ENCODE assay signal across 10 mouse cellular contexts in genomic region chr3:27155856-27156593, GRCm38 (mm10). TPM values are rescaled to one million over a fixed set of nuclear protein-coding genes. Genes with fewer than 3 reads are reported as not detected.
DNase-seq lines count a peak whose midpoint lies in the region; ATAC-seq and TF ChIP-seq lines count a peak whose summit lies in the region.
"Had no signal": no experiment of that assay in that cellular context is flagged by ENCODE, and none has a peak within 500 bp of the region (broad histone marks: within the 10 kb centered on the region; RNA-seq: fewer than 3 reads in every experiment).

No protein-coding gene starts in this region.

- H3K4me1 ChIP-seq in kidney, embryonic 16.5 days (ENCODE audit: insufficient read depth, low read length), result peaks cover 25% of the 10 kb centered on the region
- H3K4me1 ChIP-seq in kidney, embryonic 14.5 days (ENCODE audit: control insufficient read depth, insufficient read depth, low read length), result peaks cover 15% of the 10 kb centered on the region
- H3K4me1 ChIP-seq in kidney, postnatal 0 days (replicated peaks; ENCODE audit: insufficient read depth, low read length), result no peaks in the 10 kb centered on the region; the same call in 1 of the 2 replicates

- intact Hi-C loops in gastrocnemius, adult 2 months (cut with DNase I), result no loop called here
- intact Hi-C loops in gastrocnemius, postnatal 36 days (cut with DNase I), result no loop called here

- 71% methylated on average over 9 of the region's 9 CpGs for WGBS in kidney, embryonic 16.5 days
- WGBS in kidney, embryonic 14.5 days, result 73% methylated on average over 9 of the region's 9 CpGs
- WGBS in kidney, postnatal 0 days, result 62% methylated on average over 9 of the region's 9 CpGs

- TF ChIP-seq CTCF in gastrocnemius, adult 2 months (IDR thresholded peaks at IDR 0.05), result no peak
- TF ChIP-seq CTCF in kidney, postnatal 0 days (IDR thresholded peaks at IDR 0.05; ENCODE audit: low read depth), result no peak

- peak overlapping the region; percentile 82 for H3K27ac ChIP-seq in gastrocnemius, adult 2 months
- H3K27ac ChIP-seq in kidney, embryonic 16.5 days (ENCODE audit: low read length), result peak overlapping the region; percentile 78; the same call in 1 of the 2 replicates
- no peak overlapping the region; the same call in 1 of the 2 replicates for H3K27ac ChIP-seq in kidney, embryonic 14.5 days (ENCODE audit: low read depth, low read length)
- H3K27ac ChIP-seq in kidney, postnatal 0 days, result peak overlapping the region; percentile 71
- H3K27ac ChIP-seq: limb, embryonic 13.5 days had no signal

- no peaks in the 10 kb centered on the region for H3K36me3 ChIP-seq in kidney, embryonic 16.5 days (ENCODE audit: insufficient read depth, low read length)
- no peaks in the 10 kb centered on the region for H3K36me3 ChIP-seq in kidney, embryonic 14.5 days (ENCODE audit: control insufficient read depth, insufficient read depth, low read length)
- no peaks in the 10 kb centered on the region for H3K36me3 ChIP-seq in kidney, postnatal 0 days (ENCODE audit: insufficient read depth, low read length)
- H3K36me3 ChIP-seq: limb, embryonic 13.5 days had no signal

- H3K4me2 ChIP-seq in kidney, embryonic 16.5 days (replicated peaks; ENCODE audit: low read depth, low read length), result no peak overlapping the region
- no peak overlapping the region for H3K4me2 ChIP-seq in kidney, embryonic 14.5 days (replicated peaks; ENCODE audit: low read depth, low read length)
- no peak overlapping the region for H3K4me2 ChIP-seq in kidney, postnatal 0 days (ENCODE audit: low read length)
- H3K4me2 ChIP-seq: limb, embryonic 13.5 days had no signal

- no peak for ATAC-seq in kidney, embryonic 16.5 days (ENCODE audit: low FRiP score, low TSS enrichment)
- ATAC-seq in kidney, embryonic 14.5 days (ENCODE audit: low FRiP score, low TSS enrichment), result no peak
- ATAC-seq in kidney, postnatal 0 days (replicated peaks; ENCODE audit: low FRiP score, low read depth), result no peak

- no peak overlapping the region for H3K9ac ChIP-seq in kidney, embryonic 16.5 days (replicated peaks; ENCODE audit: low read length)
- no peak overlapping the region for H3K9ac ChIP-seq in kidney, embryonic 14.5 days (ENCODE audit: low read depth, low read length)
- no peak overlapping the region for H3K9ac ChIP-seq in kidney, postnatal 0 days (ENCODE audit: low read depth, low read length)
- H3K9ac ChIP-seq: limb, embryonic 13.5 days had no signal

- H3K27me3 ChIP-seq in kidney, embryonic 16.5 days (ENCODE audit: insufficient read depth, low read length), result no peaks in the 10 kb centered on the region
- no peaks in the 10 kb centered on the region for H3K27me3 ChIP-seq in kidney, embryonic 14.5 days (ENCODE audit: control insufficient read depth, insufficient read depth, low read length)
- H3K27me3 ChIP-seq in kidney, postnatal 0 days (ENCODE audit: insufficient read depth, low read length), result no peaks in the 10 kb centered on the region
- H3K27me3 ChIP-seq: limb, embryonic 13.5 days had no signal

- no peak for DNase-seq in gastrocnemius, adult 2 months
- DNase-seq in gastrocnemius, postnatal 36 days, result no peak
- peak; percentile 24 for DNase-seq in kidney, postnatal 0 days (ENCODE audit: low spot score)
- peak; percentile 72 for DNase-seq in lung, postnatal 36 days
- no peak for DNase-seq in layer of hippocampus, adult 9-10 months (ENCODE audit: low spot score)
- DNase-seq in layer of hippocampus, adult 18-20 months (ENCODE audit: low spot score in 2 of 2), result no peak
- DNase-seq: B cell, adult 2 months had no signal

- no peak overlapping the region for H3K4me3 ChIP-seq in gastrocnemius, adult 2 months
- H3K4me3 ChIP-seq in kidney, embryonic 16.5 days (ENCODE audit: low read length), result no peak overlapping the region
- H3K4me3 ChIP-seq in kidney, embryonic 14.5 days (ENCODE audit: low read length), result no peak overlapping the region
- no peak overlapping the region for H3K4me3 ChIP-seq in kidney, postnatal 0 days (replicated peaks; ENCODE audit: low read depth, low read length)
- H3K4me3 ChIP-seq: limb, embryonic 13.5 days had no signal

- no peaks in the 10 kb centered on the region for H3K9me3 ChIP-seq in kidney, embryonic 16.5 days (ENCODE audit: low read length)
- H3K9me3 ChIP-seq in kidney, embryonic 14.5 days (ENCODE audit: control insufficient read depth, low read length), result no peaks in the 10 kb centered on the region
- H3K9me3 ChIP-seq in kidney, postnatal 0 days (replicated peaks; ENCODE audit: low read length), result no peaks in the 10 kb centered on the region
- H3K9me3 ChIP-seq: limb, embryonic 13.5 days had no signal

RNA-seq across cellular contexts. Expression of gene Ect2, which starts 2.3 kb away (rescaled TPM):
- total RNA-seq in gastrocnemius, adult 2 months (2021), result under 1 TPM; 0.18 to 0.36 TPM
- 1 to 10 TPM in 1 of 2 experiments, under 1 TPM in 1; 0.27 to 1.1 TPM for total RNA-seq in gastrocnemius, postnatal 36 days (2021)
- polyA plus RNA-seq in kidney, embryonic 16.5 days (2015; fragmentation: Nextera tagmentation; extraction: Ambion mirVana), result 58.9 and 63.9 TPM in 2 replicates
- polyA plus RNA-seq in kidney, embryonic 14.5 days (2014; fragmentation: Nextera tagmentation; extraction: Ambion mirVana), result 43.3 and 69.8 TPM in 2 replicates
- 23.9 and 26.9 TPM in 2 replicates for polyA plus RNA-seq in kidney, postnatal 0 days (2015; fragmentation: Nextera tagmentation; extraction: Ambion mirVana)
- under 1 TPM; 0.28 to 0.54 TPM for total RNA-seq in layer of hippocampus, adult 18-20 months (2021)

RNA-seq across cellular contexts. Expression of gene Nceh1, which starts 26.7 kb away (rescaled TPM):
- 10 to 100 TPM; 16.7 to 31.6 TPM for total RNA-seq in gastrocnemius, adult 2 months (2021)
- 10 to 100 TPM; 16.6 to 32.6 TPM for total RNA-seq in gastrocnemius, postnatal 36 days (2021)
- polyA plus RNA-seq in kidney, embryonic 16.5 days (2015; fragmentation: Nextera tagmentation; extraction: Ambion mirVana), result 25.3 and 26.6 TPM in 2 replicates
- polyA plus RNA-seq in kidney, embryonic 14.5 days (2014; fragmentation: Nextera tagmentation; extraction: Ambion mirVana), result 7.8 and 9.3 TPM in 2 replicates
- 47.7 and 51.2 TPM in 2 replicates for polyA plus RNA-seq in kidney, postnatal 0 days (2015; fragmentation: Nextera tagmentation; extraction: Ambion mirVana)
- 100 to 1,000 TPM; 108 to 114 TPM for total RNA-seq in layer of hippocampus, adult 18-20 months (2021)

Comparison
In these comparisons a context has a peak if more than half of its experiments do, and no peak if none do; other contexts are left out.
1. DNase-seq: peak in kidney, postnatal 0 days (single experiment) and lung, postnatal 36 days (single experiment); none in gastrocnemius, adult 2 months (single experiment), gastrocnemius, postnatal 36 days (0 of 2), layer of hippocampus, adult 9-10 months (single experiment) and layer of hippocampus, adult 18-20 months (0 of 2).